Comparison of ENCODE assay signal across 28 mouse cellular contexts in genomic region chr17:36781533-36781932, GRCm38 (mm10). TPM values are rescaled to one million over a fixed set of nuclear protein-coding genes. Genes with fewer than 3 reads are reported as not detected.
"Had no signal": no experiment of that assay in that cellular context is flagged by ENCODE, and none has a peak within 500 bp of the region (broad histone marks: within the 10 kb centered on the region; RNA-seq: fewer than 3 reads in every experiment).

No protein-coding gene starts in this region.

- H3K4me2 ChIP-seq: liver, embryonic 15.5 days; lung, embryonic 14.5 days; midbrain, embryonic 12.5 days; neural tube, embryonic 13.5 days; neural tube, embryonic 15.5 days had no signal

- H3K27ac ChIP-seq: liver, embryonic 15.5 days; midbrain, embryonic 10.5 days; midbrain, embryonic 12.5 days; neural tube, embryonic 13.5 days; neural tube, embryonic 15.5 days had no signal

- H3K9me3 ChIP-seq: liver, embryonic 15.5 days; midbrain, embryonic 10.5 days; midbrain, embryonic 12.5 days; neural tube, embryonic 13.5 days; neural tube, embryonic 15.5 days had no signal

- H3K4me3 ChIP-seq: liver, embryonic 15.5 days; midbrain, embryonic 10.5 days; midbrain, embryonic 12.5 days; myocyte; neural tube, embryonic 13.5 days; neural tube, embryonic 15.5 days had no signal

- DNase-seq: liver, postnatal 0 days; lung, postnatal 10 days; lung, postnatal 4 days; midbrain, embryonic 14.5 days; retina, postnatal 1 day; right cerebral cortex, adult 18-20 months; right cerebral cortex, postnatal 25 days; right cerebral cortex, postnatal 4 days; spleen, adult 18-20 months; thymus, adult 18-20 months; thymus, postnatal 14 days; thymus, postnatal 36 days had no signal

- ATAC-seq: liver, postnatal 0 days; midbrain, embryonic 16.5 days had no signal

- H3K27me3 ChIP-seq: liver, embryonic 15.5 days; midbrain, embryonic 12.5 days; neural tube, embryonic 13.5 days; neural tube, embryonic 15.5 days had no signal

- H3K9ac ChIP-seq: liver, embryonic 15.5 days; liver, postnatal 0 days; lung, embryonic 14.5 days; midbrain, embryonic 12.5 days; neural tube, embryonic 13.5 days; neural tube, embryonic 15.5 days had no signal

- H3K4me1 ChIP-seq: liver, embryonic 15.5 days; midbrain, embryonic 10.5 days; midbrain, embryonic 12.5 days; neural tube, embryonic 13.5 days; neural tube, embryonic 15.5 days had no signal

- H3K36me3 ChIP-seq: liver, embryonic 15.5 days; midbrain, embryonic 10.5 days; midbrain, embryonic 12.5 days; neural tube, embryonic 13.5 days; neural tube, embryonic 15.5 days had no signal

RNA-seq across cellular contexts. Expression of gene H2-M10.5, which starts 8.8 kb away (rescaled TPM):
- total RNA-seq: megakaryocyte, adult 5-6 weeks; megakaryocyte-erythroid progenitor cell, adult 5-6 weeks had no signal
- polyA plus RNA-seq: liver, embryonic 15.5 days; liver, postnatal 0 days; lung, embryonic 14.5 days; lung, embryonic 16.5 days; midbrain, embryonic 10.5 days; midbrain, embryonic 12.5 days; midbrain, embryonic 14.5 days; midbrain, embryonic 16.5 days; myocyte; neural tube, embryonic 11.5 days; neural tube, embryonic 13.5 days; neural tube, embryonic 15.5 days; small intestine, adult 2 months; stomach, embryonic 14.5 days; stomach, embryonic 16.5 days had no signal

RNA-seq across cellular contexts. Expression of gene H2-M10.6, which starts 30.4 kb away (rescaled TPM):
- total RNA-seq: megakaryocyte, adult 5-6 weeks; megakaryocyte-erythroid progenitor cell, adult 5-6 weeks had no signal
- polyA plus RNA-seq: liver, embryonic 15.5 days; liver, postnatal 0 days; lung, embryonic 14.5 days; lung, embryonic 16.5 days; midbrain, embryonic 10.5 days; midbrain, embryonic 12.5 days; midbrain, embryonic 14.5 days; midbrain, embryonic 16.5 days; myocyte; neural tube, embryonic 11.5 days; neural tube, embryonic 13.5 days; neural tube, embryonic 15.5 days; small intestine, adult 2 months; stomach, embryonic 14.5 days; stomach, embryonic 16.5 days; thymus, postnatal 0 days had no signal
